Mouse (Mus musculus): ENCODE data around the gene Defa25. TPM values are rescaled to one million over a fixed set of nuclear protein-coding genes. Genes with fewer than 3 reads are reported as not detected.

Gene Defa25
- total RNA-seq (2023): not detected

GRCm38 (mm10) chr8:21084142-21084541 is at the start of gene Defa25:
Gene Defa25 (plus strand): TSS chr8:21084442.

DNA sequence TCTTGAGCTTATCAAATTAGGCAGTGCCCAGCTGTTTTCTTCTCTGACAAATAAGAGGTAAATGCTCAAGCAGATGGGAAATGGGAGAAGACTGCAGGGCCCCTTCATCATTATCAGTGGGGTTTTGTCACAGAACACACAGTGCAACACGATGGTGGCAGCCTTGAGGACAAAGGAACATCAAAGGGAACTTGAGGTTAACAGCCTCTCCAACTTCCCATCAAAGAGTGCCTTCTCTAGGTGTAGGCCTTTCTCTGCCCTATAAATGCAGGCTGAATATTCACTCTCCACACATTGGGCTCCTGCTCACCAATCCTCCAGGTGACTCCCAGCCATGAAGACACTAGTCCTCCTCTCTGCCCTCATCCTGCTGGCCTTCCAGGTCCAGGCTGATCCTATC is 29.5 kb upstream of the Defa25 start, which contains the start of gene Defa23:
Gene Defa23, plus strand, starts transcription at position 301 of the 400 bp plus-strand sequence.

DNA sequence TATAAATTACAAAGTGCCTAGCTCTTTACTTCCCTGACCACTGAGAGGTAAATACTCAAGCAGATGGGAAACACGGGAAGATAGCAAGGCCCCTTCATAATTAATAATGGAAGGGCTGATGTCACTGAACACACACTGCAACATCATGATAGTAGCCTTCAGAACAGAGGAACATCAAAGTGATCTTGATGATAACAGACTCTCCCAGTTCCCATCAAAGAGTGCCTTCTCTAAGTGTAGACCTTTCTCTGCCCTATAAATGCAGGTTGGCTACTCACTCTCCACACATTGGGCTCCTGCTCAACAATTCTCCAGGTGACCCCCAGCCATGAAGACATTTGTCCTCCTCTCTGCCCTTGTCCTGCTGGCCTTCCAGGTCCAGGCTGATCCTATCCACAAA is 19.5 kb upstream of the Defa25 start, which contains the start of gene Defa35:
Gene Defa35, plus strand, starts transcription at position 301 of the 400 bp plus-strand sequence.

GRCm38 (mm10) chr8:21095950-21096349 is 11.7 kb downstream of the Defa25 start, which contains the start of gene Gm14851:
Gene Gm14851 (minus strand): TSS chr8:21096050.

DNA sequence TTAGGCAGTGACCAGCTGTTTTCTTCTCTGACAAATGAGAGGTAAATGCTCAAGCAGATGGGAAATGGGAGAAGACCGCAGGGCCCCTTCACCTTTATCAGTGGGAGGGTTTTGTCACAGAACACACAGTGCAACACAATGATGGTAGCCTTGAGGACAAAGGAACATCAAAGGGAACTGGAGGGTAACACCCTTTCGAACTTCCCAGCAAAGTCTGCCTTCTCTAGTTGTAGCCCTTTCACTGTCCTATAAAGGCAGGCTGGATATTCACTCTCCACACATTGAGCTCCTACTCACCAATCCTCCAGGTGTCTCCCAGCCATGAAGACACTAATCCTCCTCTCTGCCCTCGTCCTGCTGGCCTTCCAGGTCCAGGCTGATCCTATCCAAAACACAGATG is 50.1 kb downstream of the Defa25 start, which contains the start of gene Defa30:
Gene Defa30, plus strand, starts transcription at position 301 of the 400 bp plus-strand sequence.

Other genes starting within 250 kb of the Defa25 start
- not detected for gene Defb33, start 191.8 kb upstream of the Defa25 start, total RNA-seq (2023)
- gene Gm15056, start 181.8 kb upstream of the Defa25 start, total RNA-seq (2023): not detected
- not detected for gene Gm6040, start 162.4 kb upstream of the Defa25 start, total RNA-seq (2023)
- gene AY761185, start 139.7 kb upstream of the Defa25 start, total RNA-seq (2023): not detected
- not detected for gene Defa21, start 58.9 kb upstream of the Defa25 start, total RNA-seq (2023)
- gene Defa23, start 29.4 kb upstream of the Defa25 start, total RNA-seq (2023): not detected
- gene Defa35, start 19.4 kb upstream of the Defa25 start, total RNA-seq (2023): not detected
- not detected for gene Gm14851, start 11.6 kb downstream of the Defa25 start, total RNA-seq (2023)
- not detected for gene Defa30, start 50.2 kb downstream of the Defa25 start, total RNA-seq (2023)
- gene Defa22, start 77.8 kb downstream of the Defa25 start, total RNA-seq (2023): not detected
- gene Defa31, start 107.2 kb downstream of the Defa25 start, total RNA-seq (2023): not detected
- not detected for gene Gm15293, start 117.1 kb downstream of the Defa25 start, total RNA-seq (2023)
- not detected for gene Gm15292, start 165.3 kb downstream of the Defa25 start, total RNA-seq (2023)
- not detected for gene Defa27, start 231.1 kb downstream of the Defa25 start, total RNA-seq (2023)
- not detected for gene Defa29, start 242.6 kb downstream of the Defa25 start, total RNA-seq (2023)

Measured in CD4-positive naive resting alpha-beta T cell, adult 57 days (primary cell).